Mouse (Mus musculus): ENCODE data around the gene Celf2.

Celf2 gene

DNA sequence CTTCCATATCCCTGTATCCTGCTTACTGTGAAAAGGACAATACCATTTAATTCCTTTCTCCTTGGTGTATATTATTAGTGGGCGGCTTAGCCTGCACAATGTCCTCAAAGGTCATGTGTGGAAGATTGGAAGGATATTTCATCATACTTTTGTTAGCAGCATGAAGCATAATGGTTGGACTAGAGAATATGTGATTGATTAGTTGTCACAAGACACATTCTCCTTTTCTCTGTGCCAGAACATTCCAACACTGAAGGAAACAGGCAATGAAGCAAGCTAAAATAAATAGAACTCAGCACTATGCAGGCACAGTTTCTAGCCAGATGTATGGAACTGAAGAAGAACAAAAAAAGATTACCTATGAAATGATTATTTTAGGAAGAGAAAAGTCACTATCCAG, 482.6 kb downstream of the Celf2 start:
- DNase-seq (ENCODE audit: low read depth, low spot score), result no peak

DNA sequence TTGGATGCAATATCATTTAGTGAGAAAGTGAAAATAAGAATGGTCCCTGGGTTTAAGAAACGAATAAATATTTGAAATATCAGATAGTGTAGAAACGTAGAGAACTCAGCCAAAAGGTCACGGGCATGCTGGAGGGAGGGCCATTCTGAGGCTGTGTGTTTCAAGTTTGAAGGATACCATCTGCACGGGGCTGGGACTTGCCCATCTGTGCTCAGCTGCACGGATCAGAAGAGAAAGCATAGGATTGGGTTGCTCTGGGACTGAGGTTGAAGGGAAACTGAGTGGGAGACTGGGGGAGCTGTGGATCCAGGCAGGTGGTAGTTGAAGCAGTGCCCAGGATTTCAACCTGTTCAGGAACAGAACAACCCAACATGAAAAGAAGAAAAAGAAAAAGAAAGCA, 483.8 kb downstream of the Celf2 start:
- DNase-seq (ENCODE audit: low read depth, low spot score), result no peak

DNA sequence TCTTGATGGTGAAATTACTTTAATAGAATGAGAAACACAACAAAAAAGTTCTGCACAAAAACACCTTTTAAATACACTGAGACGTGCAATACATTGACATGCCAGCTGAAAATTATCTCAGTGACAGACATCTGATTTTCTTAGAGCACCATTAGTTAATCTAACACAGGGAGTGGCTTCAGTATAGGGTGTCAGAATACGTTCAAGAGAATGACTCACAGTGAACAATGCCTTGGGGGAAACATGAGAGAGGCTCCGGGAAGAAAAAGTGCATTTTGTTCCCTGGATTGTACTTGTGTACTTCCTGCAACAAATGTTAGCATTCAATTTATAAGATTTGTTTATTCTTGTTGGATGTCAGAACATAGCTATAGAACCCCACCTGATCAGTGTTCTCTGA, 487.2 kb downstream of the Celf2 start:
- no peak for DNase-seq (ENCODE audit: low read depth, low spot score)

DNA sequence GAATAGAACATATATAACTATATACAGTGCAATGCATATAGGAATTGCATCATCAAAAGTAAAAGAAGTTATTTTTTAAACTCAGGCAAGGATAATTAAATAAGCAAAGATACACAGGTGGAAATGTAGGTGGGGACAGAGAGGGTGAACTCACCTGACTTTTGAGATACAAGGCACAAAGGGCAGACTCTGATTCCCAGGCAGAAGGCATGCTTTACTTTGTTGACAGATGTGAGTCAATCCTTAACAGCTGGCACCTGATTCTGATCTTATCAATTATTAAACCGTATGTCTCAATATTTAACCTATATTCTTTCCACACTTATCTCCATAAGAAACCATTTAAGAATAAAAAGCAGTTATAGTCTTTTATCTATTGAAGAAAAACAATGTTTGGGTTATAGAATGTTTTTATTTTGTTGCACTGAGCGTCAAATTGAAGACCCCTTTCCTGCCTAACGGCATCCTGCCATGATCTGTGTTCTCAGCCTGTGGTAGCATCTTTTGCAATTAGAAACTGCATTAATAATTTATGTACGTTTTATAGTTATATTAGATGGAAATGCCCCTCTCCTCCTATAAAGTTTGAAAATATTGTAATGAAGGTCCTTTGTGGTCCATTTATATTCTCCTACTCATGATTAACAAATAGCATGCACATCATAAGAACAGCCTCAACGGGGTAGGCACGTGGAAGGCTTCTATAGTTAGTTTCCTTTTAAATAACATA, 491.8 kb downstream of the Celf2 start:
- no peak for DNase-seq (ENCODE audit: low read depth, low spot score)

DNA sequence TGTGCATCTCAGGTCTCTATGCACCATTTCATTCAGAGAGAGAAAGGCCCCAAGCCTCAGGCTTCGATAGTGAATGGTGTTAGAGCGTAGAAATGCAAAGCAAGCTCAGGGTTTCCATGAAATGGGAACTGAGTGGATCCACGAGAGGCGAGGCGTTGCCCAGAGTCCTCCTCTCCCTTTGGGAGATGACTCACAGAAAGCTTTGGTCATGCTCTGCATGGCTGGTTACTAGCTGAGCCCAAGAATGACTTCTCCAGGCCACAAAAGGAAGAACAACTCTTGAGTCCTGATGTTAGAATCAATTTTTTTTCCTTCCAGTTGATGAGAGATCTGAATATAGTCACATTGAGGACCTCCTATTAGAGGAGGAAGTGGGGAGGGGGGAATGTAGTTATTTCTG, 496.2 kb downstream of the Celf2 start:
- DNase-seq (ENCODE audit: low read depth, low spot score), result peak; percentile 63

DNA sequence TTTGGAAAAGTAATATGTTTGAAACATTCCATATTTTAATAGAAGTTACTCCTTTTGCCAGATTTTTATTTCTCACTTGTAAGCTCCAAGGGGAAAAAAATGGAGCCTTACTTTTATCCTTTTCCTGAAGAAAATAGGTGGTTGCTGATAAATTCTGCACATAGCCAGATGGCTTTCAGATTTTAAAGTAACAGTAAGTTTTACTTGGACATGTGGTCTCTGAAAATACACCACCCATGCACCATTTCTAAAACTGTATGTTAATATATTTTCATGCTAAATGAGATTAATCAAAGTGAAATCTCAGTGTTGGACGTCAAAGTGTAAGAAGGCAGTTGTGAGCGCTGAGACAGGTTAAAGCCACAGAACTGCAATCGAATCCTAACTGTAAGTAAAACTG, 502.5 kb downstream of the Celf2 start:
- no peak for DNase-seq (ENCODE audit: low read depth, low spot score)

DNA sequence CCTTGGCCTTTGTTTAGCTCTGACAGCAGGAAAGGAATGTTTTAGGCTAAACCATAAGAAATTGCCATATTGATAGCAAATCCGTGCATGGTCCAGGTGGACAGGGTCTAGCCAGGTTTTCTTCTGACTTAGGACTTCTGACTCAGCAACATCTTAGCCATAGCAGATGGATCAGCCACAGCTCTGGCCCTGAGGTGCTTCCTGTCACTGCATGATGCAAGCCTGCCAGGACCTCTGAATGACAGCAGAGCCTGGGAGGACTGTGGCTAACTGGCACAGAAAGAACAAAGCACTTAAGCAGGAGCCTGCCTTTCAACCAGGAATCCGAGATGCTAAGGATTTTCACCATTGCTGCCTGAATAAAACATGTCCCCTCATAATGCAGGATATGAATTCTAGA, 507.4 kb downstream of the Celf2 start:
- DNase-seq (ENCODE audit: low read depth, low spot score), result no peak

DNA sequence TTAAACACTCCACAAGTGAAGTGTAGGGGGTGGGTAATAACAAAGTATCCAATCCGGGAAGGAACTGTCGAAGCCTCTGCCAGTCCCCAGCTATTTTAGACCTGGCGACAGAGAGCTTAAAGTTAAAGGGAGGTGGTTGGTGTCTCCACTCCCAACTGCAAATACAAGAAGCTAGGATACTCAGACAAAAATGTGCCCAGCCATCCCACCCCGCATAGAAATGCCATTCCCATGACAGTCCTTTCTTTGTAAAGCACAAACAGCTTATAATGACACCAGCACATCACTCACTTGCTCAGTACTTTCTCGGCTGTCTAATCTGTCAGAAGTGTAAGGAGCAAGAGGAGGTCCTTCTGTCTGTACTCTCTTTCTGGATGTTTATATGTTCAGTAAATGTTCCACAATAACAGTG, 518.3 kb downstream of the Celf2 start:
- DNase-seq (ENCODE audit: low read depth, low spot score), result no peak

DNA sequence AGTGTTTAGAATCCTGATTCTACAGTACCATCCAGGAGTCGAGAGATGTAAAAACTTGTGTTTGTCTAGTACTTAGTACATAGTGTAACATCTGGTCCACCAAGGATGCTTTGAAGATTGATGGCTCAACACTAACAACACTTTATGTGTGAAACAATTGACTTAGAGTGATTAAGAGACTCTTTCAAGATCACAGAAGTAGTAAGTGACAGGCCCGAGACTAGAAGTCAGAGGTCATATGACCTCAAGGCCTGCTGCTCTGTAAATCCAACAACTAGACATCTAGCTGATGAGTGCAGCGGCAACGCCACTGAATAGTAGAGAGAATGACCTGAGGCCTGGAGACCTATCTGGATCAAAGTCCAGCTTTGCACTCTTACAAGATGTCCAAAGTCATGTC, 523.7 kb downstream of the Celf2 start:
- no peak for DNase-seq (ENCODE audit: low read depth, low spot score)

DNA sequence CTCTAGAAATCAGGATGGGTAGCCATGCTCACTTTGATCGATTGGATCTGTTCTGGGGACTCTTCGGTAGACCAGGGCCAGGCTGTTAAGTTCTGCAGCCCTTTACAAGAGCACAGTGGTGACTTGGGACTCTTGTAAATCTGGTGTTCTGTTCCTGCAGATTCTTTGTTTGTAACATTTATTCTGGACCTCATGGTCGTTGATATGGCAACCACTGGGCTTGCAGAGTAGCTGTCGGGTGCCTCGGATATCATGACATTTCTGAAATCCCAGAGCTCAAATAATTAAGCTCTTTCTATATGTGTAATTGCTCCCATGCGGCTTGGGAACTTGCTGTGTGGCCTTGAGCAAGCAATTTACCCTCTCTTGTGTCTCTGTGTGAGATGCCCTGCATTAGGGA, 525.5 kb downstream of the Celf2 start:
- DNase-seq (ENCODE audit: low read depth, low spot score), result no peak

DNA sequence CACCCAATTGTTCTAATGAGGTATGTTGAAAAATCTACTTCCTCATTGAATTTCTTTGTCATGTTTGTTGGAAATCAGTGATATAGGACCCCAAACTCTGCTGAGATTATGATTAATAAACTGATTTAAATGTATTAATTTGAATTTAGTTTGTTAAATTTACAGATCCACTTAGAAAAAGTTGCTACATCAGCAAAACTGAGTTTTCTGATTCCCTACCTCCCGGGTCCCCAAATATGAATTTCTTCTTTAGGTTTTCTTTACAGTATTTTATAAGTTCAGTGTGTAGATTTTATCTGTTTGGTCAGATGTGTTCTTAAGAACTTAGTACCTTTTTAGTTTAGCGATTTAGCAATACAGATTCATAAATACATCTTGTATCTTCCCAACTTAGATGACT, 533.1 kb downstream of the Celf2 start:
- no peak for DNase-seq (ENCODE audit: low read depth, low spot score)

DNA sequence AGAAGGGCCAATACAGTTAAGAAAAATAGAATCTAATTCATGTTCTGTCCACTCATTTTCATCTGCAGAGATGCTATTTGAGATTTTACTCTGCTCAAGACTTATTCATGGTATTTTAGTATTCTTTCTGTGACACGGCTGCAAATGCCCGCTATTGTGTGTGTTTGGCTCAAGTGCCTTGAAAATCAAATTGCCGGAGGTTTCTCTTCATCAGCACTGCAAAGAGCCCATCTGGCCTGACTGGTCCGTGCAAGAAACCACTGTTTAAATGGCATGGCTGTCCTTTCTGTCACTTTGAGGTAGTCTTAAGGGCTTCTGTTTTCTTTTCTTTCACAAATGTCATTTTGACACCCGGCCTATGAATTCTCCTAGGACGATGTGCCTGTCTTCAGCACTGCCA, 540.1 kb downstream of the Celf2 start:
- DNase-seq (ENCODE audit: low read depth, low spot score), result no peak

DNA sequence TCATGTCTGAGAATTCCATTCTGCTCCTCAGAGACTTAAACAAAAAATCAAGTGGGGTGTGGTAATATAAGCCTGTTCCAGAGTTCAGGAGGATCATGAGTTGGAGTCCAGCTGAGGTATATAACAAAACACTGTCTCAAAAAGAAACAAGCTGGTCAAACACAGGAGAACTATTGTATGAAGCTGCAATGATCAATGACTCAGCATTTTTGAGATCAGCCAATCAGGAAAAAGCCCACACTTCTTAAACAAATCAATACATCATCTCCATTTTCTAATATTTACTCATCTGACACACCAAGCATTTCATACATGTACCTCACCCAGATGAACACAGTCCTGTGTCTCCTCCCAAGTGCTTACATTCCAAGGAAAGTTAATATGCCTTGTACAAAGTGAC, 544.1 kb downstream of the Celf2 start:
- DNase-seq (ENCODE audit: low read depth, low spot score), result no peak

DNA sequence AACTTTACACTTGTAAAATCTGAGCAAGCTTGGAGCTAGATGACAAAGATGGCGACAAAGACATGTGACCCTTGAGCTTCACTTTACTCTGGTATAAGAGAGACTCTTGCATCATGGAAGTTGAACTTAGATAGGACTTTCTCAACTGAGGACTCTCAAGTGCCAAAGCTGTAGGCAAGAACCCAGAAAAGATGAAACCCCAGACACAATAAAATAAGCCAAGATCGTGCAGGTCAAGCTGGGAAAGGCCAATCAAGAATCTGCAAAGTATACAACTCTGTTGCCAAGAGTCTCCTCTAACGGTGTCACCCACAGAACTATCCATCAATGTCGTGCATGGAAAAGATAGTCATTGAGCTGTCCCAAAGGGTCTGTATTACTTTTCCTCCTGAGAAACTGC, 558.7 kb downstream of the Celf2 start:
- peak; percentile 79 for DNase-seq (ENCODE audit: low read depth, low spot score)

DNA sequence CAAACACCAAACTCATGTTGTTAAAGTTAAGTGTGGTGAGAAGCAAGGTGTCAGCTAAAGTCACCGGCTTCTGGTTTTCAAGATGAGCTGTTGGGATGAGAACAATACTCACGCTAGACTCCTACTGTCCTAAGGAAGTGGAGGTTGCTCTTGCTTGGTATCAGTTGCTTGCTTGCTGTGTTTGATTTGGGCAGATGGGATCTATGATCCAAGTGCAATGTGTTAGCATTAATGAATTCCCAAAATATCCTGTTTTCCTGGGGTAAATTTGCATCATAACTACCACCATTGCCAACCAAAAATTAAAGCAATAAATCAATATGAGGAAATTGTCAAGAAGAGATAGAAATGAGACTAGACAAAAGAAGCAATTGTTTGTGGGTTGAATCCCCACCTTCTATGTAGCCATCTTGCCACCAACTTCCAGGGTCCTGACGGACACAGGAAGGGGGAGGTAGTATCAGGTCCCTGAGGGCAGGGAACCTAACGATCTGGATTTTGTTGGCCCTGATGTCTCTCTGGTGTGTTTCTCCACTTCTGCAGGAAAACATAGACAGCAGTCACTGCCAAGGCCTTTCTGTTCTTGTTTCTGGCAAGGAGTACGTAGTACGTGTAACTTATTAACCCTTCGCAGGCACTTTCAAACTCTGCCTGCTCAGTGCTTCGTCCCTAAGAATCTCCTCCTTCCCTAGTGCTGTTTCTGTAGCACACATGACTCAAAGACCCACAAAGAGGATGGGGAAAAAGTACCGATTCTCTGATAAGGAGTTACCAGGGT, 563.5 kb downstream of the Celf2 start:
- peak; percentile 73 for DNase-seq (ENCODE audit: low read depth, low spot score)

DNA sequence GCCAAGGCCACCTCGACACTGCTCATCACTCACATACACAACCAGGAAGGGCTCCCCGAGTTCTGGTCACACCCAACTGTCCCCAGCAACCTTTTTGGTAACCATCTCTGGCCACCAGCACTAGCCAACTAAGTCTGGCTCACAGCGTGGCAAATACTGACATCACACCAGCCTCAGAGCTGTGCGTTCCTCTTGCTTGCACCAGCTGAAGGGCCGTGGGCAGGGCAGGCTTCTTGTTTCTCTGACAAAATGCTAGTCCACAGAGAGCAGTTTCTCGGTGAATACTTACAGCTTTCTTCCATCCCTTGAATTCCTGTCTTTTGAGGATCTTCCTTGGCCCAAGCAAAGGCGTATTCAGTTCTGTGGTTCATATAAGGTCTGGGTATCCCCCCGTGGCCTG, 565.7 kb downstream of the Celf2 start:
- peak; percentile 16 for DNase-seq (ENCODE audit: low read depth, low spot score)

DNA sequence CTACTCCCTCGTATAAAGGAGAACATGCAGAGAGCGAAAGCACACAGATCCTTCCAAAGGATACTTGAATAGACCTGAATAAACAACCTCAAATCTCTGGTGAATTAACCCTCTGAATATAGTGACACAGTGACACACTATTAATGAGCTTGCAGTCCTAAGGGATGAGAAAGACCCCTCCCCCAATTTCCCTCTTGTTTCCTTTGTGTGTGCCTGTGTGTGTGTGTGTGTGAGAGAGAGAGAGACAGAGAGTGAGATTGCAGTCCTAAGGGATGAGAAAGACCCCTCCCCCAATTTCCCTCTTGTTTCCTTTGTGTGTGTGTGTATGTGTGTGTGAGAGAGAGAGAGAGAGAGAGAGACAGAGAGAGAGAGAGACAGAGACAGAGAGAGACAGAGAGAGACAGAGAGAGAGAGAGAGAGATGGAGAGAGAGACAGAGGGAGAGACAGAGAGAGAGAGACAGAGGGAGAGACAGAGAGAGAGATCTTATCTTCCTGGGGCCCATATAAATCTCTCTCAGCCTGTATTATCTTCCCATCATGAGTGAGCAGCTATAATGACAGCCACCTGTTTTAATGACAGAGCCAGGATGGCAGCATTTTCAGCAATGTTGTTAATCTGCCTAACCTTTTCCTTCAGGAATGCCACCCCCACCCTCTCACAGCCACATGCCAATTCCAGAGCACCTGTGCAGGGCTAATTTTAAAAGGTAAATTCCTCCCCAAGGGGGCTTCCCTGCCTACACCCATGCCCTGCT, 566.5 kb downstream of the Celf2 start:
- DNase-seq (ENCODE audit: low read depth, low spot score), result no peak

DNA sequence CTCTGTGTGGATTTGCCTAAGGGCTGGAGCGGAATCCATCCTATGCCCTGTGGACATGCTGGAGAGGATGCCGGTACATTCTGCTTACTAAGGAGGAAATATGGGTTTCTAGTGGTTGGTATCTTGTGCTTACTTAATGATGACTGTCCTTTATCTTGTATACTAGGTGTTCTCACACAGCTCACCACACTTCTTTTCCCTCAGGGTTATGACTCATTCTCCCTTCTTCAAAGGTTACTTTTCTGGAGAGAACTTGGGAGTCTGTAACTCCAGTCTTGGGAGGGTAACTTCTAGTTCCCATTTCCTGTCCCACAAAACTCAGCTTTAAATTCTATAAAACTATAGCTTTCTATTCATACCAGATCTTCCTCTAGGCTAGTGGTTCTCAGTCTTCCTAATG, 570.2 kb downstream of the Celf2 start:
- no peak for DNase-seq (ENCODE audit: low read depth, low spot score)

DNA sequence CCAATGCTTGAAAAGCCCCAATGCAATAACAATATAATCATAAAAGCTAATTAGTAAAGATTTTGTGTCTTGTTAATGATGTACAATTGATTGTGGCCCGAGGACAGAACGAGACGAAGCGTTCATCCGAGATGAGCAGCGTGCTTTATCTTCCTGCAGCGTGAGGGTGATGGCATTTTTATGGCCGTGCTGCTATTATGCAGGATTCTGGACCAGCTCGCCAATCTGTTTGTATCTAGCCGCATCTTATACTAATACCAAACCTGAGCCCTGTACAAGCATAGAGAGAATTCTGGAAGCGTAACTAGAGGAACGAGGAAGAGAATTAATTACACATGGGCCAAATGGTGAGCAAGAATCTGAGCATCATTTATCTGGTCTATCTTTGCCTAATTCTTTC, 576.2 kb downstream of the Celf2 start:
- DNase-seq (ENCODE audit: low read depth, low spot score), result no peak

DNA sequence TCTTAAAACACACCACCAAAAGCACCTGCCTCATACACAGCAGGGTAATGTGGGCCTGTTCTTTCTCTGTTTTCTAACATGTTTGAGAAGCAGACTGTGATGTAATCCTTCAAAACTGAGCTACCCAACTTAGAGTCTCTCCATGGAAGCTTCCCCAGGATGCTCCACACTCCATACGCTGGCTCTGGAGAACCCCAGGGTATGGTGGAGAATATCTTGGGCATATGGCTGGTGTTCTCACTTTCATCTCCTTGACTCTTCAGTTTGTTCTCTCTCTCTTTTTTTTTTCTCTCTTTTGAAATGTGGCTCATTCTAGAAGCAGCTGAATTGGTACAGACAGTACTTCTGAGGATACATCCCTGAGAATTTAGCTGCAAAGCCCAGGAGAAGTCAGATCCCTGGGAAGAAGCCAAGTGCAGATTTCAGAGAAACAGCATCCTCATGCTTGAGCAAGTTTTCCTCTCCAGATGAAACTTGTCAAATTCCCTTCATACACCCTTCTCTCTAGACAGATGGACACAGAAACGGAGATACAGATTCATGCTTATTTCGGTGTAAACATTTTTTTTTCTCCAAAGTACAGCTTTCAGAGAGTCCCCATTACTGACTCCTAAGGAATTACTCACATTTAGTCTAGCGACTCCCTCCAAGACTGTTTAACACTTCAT, 581.5 kb downstream of the Celf2 start:
- DNase-seq (ENCODE audit: low read depth, low spot score), result peak; percentile 43

DNA sequence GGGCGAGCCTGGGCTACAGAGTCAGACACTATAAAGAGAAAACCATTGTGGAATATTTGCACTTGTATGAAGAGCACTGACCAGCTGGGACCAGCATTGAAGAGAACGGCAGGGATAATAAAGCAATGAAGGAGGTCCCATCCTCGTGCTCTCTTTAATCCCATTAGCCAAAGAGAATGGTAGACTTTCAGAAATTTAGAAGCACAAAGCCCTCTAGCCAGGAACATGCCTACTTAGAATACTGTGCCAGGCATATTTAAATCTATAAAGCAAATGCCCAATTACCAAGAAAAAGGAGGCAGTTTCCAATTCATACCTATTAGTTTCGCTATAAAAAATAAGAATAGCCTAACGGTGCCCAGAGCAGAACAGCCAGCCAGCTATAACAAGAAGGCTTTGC, 583.9 kb downstream of the Celf2 start:
- DNase-seq (ENCODE audit: low read depth, low spot score), result no peak

All from skeletal muscle tissue, adult 2 months (tissue).